In genomic region chr4:105614390-105614789, GRCm38 (mm10) we compare ENCODE assay signal across 19 mouse cellular contexts.
"Had no signal": no experiment of that assay in that cellular context is flagged by ENCODE, and none has a peak within 500 bp of the region (broad histone marks: within the 10 kb centered on the region; RNA-seq: fewer than 3 reads in every experiment).

No protein-coding gene starts in this region.

- H3K27me3 ChIP-seq: limb, embryonic 13.5 days; liver, embryonic 12.5 days; liver, embryonic 15.5 days; megakaryocyte, embryonic 14.5 days; midbrain, embryonic 13.5 days; neural tube, embryonic 13.5 days had no signal

- H3K36me3 ChIP-seq: limb, embryonic 10.5 days; limb, embryonic 13.5 days; liver, embryonic 12.5 days; liver, embryonic 15.5 days; midbrain, embryonic 10.5 days; midbrain, embryonic 13.5 days; neural tube, embryonic 13.5 days had no signal

- DNase-seq: kidney, postnatal 25 days; layer of hippocampus, adult 9-11 months; liver; lung, adult 18-20 months; retina, postnatal 1 day; right cerebral cortex, postnatal 25 days; thymus, adult 18-20 months; thymus, postnatal 36 days had no signal

- H3K4me3 ChIP-seq: layer of hippocampus, adult 2 months; limb, embryonic 10.5 days; limb, embryonic 13.5 days; liver, embryonic 12.5 days; liver, embryonic 15.5 days; megakaryocyte, embryonic 14.5 days; midbrain, embryonic 10.5 days; midbrain, embryonic 13.5 days; myocyte; neural tube, embryonic 13.5 days had no signal

- H3K9ac ChIP-seq: limb, embryonic 13.5 days; liver, embryonic 12.5 days; liver, embryonic 15.5 days; midbrain, embryonic 13.5 days; neural tube, embryonic 13.5 days had no signal

- H3K27ac ChIP-seq: kidney, postnatal 0 days; layer of hippocampus, adult 2 months; limb, embryonic 10.5 days; limb, embryonic 13.5 days; liver, embryonic 12.5 days; liver, embryonic 15.5 days; midbrain, embryonic 10.5 days; midbrain, embryonic 13.5 days; neural tube, embryonic 13.5 days had no signal

- H3K4me1 ChIP-seq: limb, embryonic 10.5 days; limb, embryonic 13.5 days; liver, embryonic 12.5 days; liver, embryonic 15.5 days; midbrain, embryonic 10.5 days; midbrain, embryonic 13.5 days; neural tube, embryonic 13.5 days had no signal
